Mouse (Mus musculus): ENCODE data around the gene Antxr1.

DNA sequence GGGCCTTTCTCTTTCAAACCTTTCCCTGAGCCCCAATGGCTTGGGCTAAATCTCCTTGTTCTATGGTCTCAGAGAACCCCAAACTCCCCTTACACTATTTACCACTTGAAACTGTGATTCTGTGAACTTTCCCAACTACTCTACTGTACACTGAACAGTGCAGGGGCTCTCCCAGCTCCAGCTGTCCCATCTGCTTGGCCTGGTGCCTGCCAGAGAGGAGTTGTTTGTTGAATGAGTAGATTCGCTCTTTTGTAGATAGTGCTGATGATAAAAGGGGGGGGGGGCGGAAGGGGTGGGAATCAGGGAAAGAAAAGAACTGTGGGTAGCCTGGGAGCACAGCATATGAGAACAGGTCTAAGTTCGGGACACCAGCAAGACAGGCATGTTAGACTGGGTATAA is 164.2 kb downstream of the Antxr1 start:
- TF ChIP-seq POLR2A (IDR thresholded peaks at IDR 0.05; ENCODE audit: insufficient read depth, low read depth, low read length) = no peak
- no peak for TF ChIP-seq CTCF (IDR thresholded peaks at IDR 0.05; ENCODE audit: insufficient read depth, low read depth, low read length)

Measured in olfactory bulb, adult 2 months (tissue).